7 mouse cellular contexts compared by ENCODE assay signal in the genomic region with DNA sequence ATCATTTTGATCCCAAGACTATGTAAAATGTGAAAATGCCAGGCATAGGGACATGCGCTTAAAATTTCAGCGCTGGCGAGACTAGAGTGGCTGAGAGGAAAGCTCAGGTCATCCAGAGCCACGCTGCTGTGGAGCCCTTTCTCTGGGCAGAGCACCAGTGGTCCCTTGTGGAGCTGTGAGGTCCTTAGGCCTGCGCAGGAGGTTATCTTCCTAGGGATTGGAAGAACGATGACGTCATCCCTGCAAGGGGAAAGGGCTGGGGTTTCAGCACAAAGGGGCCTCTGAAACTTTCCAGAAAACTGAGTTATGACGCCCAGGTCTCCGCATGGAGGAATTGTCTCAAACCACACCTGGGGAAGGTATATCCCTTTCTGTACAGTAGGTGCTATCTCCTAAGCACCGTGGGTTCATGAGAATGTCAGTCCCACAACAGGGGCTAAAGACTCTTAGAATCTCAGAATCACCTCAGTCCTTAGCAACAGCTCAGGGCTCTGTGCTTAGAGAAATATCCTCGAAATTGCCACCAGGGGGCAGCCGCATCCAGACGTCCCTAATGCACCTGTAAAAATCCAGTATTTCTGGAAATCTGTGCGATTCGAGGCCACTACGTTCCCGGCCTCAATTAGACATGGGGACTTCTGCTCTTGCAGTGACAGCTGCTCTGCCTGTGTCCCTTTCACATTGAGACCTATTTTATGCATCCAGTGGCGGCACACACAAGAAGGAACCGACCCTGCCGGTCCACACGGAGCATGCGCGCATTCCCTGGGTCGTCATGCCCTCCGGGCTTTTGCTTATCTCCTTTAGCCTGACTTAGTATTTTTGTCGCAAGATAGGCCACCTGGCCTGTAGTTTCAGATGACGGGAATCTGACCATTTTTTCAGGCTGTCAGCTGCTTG. TPM values are rescaled to one million over a fixed set of nuclear protein-coding genes. Genes with fewer than 3 reads are reported as not detected.
DNase-seq lines count a peak whose midpoint lies in the region; ATAC-seq lines count a peak whose summit lies in the region.

No protein-coding gene starts in this region.

- DNase-seq in adrenal gland, postnatal 10 days: peak; percentile 79
- peak; percentile 53 to 79 for DNase-seq in cerebellum, postnatal 4 days (ENCODE audit: low spot score in 2 of 2)
- peak; percentile 13 to 20 for DNase-seq in gastrocnemius, adult 8-10 months (ENCODE audit: low spot score in 2 of 2)
- peak; percentile 79 for DNase-seq in left cerebral cortex, postnatal 4 days
- DNase-seq in midbrain, embryonic 11.5 days (ENCODE audit: low spot score, missing footprints): peak; percentile 98
- DNase-seq in right cerebral cortex, postnatal 4 days: peak; percentile 84

- intact Hi-C loops in left cerebral cortex, postnatal 4 days (cut with DNase I): loop anchor here (5.0 to 10.0 kb wide), 2 partner anchors 106 to 1114 kb away; no protein-coding TSS in a partner anchor

- ATAC-seq in intestine, embryonic 15.5 days: peak; percentile 75
- peak; percentile 72 for ATAC-seq in midbrain, embryonic 11.5 days (ENCODE audit: low FRiP score)

- H3K27me3 ChIP-seq in intestine, embryonic 15.5 days (replicated peaks): no peaks in the 10 kb centered on the region
- H3K27me3 ChIP-seq in midbrain, embryonic 11.5 days (ENCODE audit: control insufficient read depth, insufficient read depth, low read length): no peaks in the 10 kb centered on the region; the same call in 1 of the 2 replicates

- peak overlapping the region; percentile 57 for H3K4me2 ChIP-seq in intestine, embryonic 15.5 days (replicated peaks)
- peak overlapping the region; percentile 46 for H3K4me2 ChIP-seq in midbrain, embryonic 11.5 days

- WGBS in intestine, embryonic 15.5 days: 25% methylated on average over 27 of the region's 27 CpGs
- 28% methylated on average over 27 of the region's 27 CpGs for WGBS in midbrain, embryonic 11.5 days

- 0 out of 2 replicates have a peak, but pooled peaks cover 3% of the 10 kb centered on the region for H3K4me1 ChIP-seq in intestine, embryonic 15.5 days (replicated peaks)
- peaks cover 5% of the 10 kb centered on the region for H3K4me1 ChIP-seq in midbrain, embryonic 11.5 days (ENCODE audit: control insufficient read depth, insufficient read depth, low read length)

- H3K4me3 ChIP-seq in intestine, embryonic 15.5 days (replicated peaks): peak overlapping the region; percentile 16
- H3K4me3 ChIP-seq in midbrain, embryonic 11.5 days (ENCODE audit: low read depth, low read length): peak overlapping the region; percentile 21; the same call in 1 of the 2 replicates

- no peaks in the 10 kb centered on the region for H3K9me3 ChIP-seq in intestine, embryonic 15.5 days
- H3K9me3 ChIP-seq in midbrain, embryonic 11.5 days (ENCODE audit: control insufficient read depth, low read length): no peaks in the 10 kb centered on the region

- peak overlapping the region; percentile 11; the same call in 1 of the 2 replicates for H3K9ac ChIP-seq in intestine, embryonic 15.5 days
- H3K9ac ChIP-seq in midbrain, embryonic 11.5 days (ENCODE audit: low read length): 0 out of 2 replicates have a peak overlapping the region, but pooled peaks have one; percentile 20

- no peaks in the 10 kb centered on the region for H3K36me3 ChIP-seq in intestine, embryonic 15.5 days
- H3K36me3 ChIP-seq in midbrain, embryonic 11.5 days (ENCODE audit: control insufficient read depth, insufficient read depth, low read length): no peaks in the 10 kb centered on the region

- no peak overlapping the region for H3K27ac ChIP-seq in intestine, embryonic 15.5 days
- no peak overlapping the region for H3K27ac ChIP-seq in midbrain, embryonic 11.5 days (ENCODE audit: low read depth, low read length)

RNA-seq across cellular contexts. Expression of a gene that starts 18.4 kb away (rescaled TPM):
- total RNA-seq in adrenal gland, postnatal 10 days (2021): not detected
- not detected for total RNA-seq in gastrocnemius, adult 8-10 months (2022)
- polyA plus RNA-seq in intestine, embryonic 15.5 days (2015; fragmentation: Nextera tagmentation; extraction: Ambion mirVana): 0.25 TPM in 1 of 2 replicates, not detected in the other
- total RNA-seq in left cerebral cortex, postnatal 4 days (2021): not detected
- polyA plus RNA-seq in midbrain, embryonic 11.5 days (2014; fragmentation: Nextera tagmentation; extraction: Ambion mirVana): 0.16 TPM in 1 of 2 replicates, not detected in the other

RNA-seq across cellular contexts. Expression of a gene that starts 19.6 kb away (rescaled TPM):
- not detected for total RNA-seq in adrenal gland, postnatal 10 days (2021)
- total RNA-seq in gastrocnemius, adult 8-10 months (2022): not detected
- not detected in 2 replicates for polyA plus RNA-seq in intestine, embryonic 15.5 days (2015; fragmentation: Nextera tagmentation; extraction: Ambion mirVana)
- not detected for total RNA-seq in left cerebral cortex, postnatal 4 days (2021)
- 0.08 TPM in 1 of 2 replicates, not detected in the other for polyA plus RNA-seq in midbrain, embryonic 11.5 days (2014; fragmentation: Nextera tagmentation; extraction: Ambion mirVana)

RNA-seq across cellular contexts. Expression of a gene that starts 39.8 kb away (rescaled TPM):
- total RNA-seq in adrenal gland, postnatal 10 days (2021): 10 to 100 TPM; 50.7 to 53.0 TPM
- 10 to 100 TPM; 58.7 to 64.9 (median 60.5) TPM for total RNA-seq in gastrocnemius, adult 8-10 months (2022)
- 110 and 128 TPM in 2 replicates for polyA plus RNA-seq in intestine, embryonic 15.5 days (2015; fragmentation: Nextera tagmentation; extraction: Ambion mirVana)
- 10 to 100 TPM; 13.4 to 16.3 TPM for total RNA-seq in left cerebral cortex, postnatal 4 days (2021)
- 137 and 143 TPM in 2 replicates for polyA plus RNA-seq in midbrain, embryonic 11.5 days (2014; fragmentation: Nextera tagmentation; extraction: Ambion mirVana)

RNA-seq across cellular contexts. Expression of a gene that starts 48.7 kb away (rescaled TPM):
- not detected for total RNA-seq in adrenal gland, postnatal 10 days (2021)
- not detected for total RNA-seq in gastrocnemius, adult 8-10 months (2022)
- polyA plus RNA-seq in intestine, embryonic 15.5 days (2015; fragmentation: Nextera tagmentation; extraction: Ambion mirVana): 0.37 TPM in 1 of 2 replicates, not detected in the other
- total RNA-seq in left cerebral cortex, postnatal 4 days (2021): not detected
- 0.12 and 0.14 TPM in 2 replicates for polyA plus RNA-seq in midbrain, embryonic 11.5 days (2014; fragmentation: Nextera tagmentation; extraction: Ambion mirVana)

Comparison
In these comparisons a context has a peak if more than half of its experiments do, and no peak if none do; other contexts are left out.
1. DNase-seq: peak in every context shown above with its lines; median percentile 98 in midbrain, embryonic 11.5 days; 84 in right cerebral cortex, postnatal 4 days; 79 in adrenal gland, postnatal 10 days; 79 in left cerebral cortex, postnatal 4 days; 66 in cerebellum, postnatal 4 days; 16 in gastrocnemius, adult 8-10 months.